Mouse (Mus musculus) bone marrow, adult 2 months (tissue): Measurements from ENCODE around the gene 1110004F10Rik.

ENCODE experiments used
- CTCF ChIP-seq: fragments of 200-500 bp; IDR thresholded peaks from 2 replicates; pipeline ENCODE4 v1.5.1; 2011; ENCODE audit warnings: low read length, control low read depth; ENCODE audit not compliant: control insufficient read depth, insufficient read depth
- POLR2A ChIP-seq: fragments of 200-500 bp; IDR thresholded peaks from 2 replicates; pipeline ENCODE4 v1.6.1; 2011; ENCODE audit warnings: low read depth, mild to moderate bottlenecking, control low read depth, low read length, borderline replicate concordance; ENCODE audit not compliant: control insufficient read depth

GRCm38 (mm10) chr7:116038511-116038910 is 686 bp upstream of the 1110004F10Rik start, which contains the start of gene Sox6:
- TF ChIP-seq CTCF = no peak
- TF ChIP-seq POLR2A = no peak
